Mouse (Mus musculus) splenic B cell, adult 2 months (primary cell): ENCODE results near the gene Samd4b.
A peak's percentile ranks its signal among the peaks of the same experiment; 100 is the strongest.

Source experiments
- DNase-seq: peaks from one replicate; pipeline ENCODE4 v3.0.0-alpha.2; 2011; ENCODE audit warnings: low read depth, low spot score
- H3K27me3 ChIP-seq: 2 replicates; pipeline ENCODE4 v1.6.1; 2012; ENCODE audit warnings: mild to moderate bottlenecking, low read length, moderate library complexity, mixed read lengths; ENCODE audit not compliant: control insufficient read depth, poor library complexity, insufficient read depth, severe bottlenecking
- H3K36me3 ChIP-seq: 2 replicates; pipeline ENCODE4 v1.6.1; 2012; ENCODE audit warnings: mild to moderate bottlenecking, low read length, moderate library complexity, mixed read lengths; ENCODE audit not compliant: control insufficient read depth, poor library complexity, insufficient read depth, severe bottlenecking

Gene Samd4b

DNA sequence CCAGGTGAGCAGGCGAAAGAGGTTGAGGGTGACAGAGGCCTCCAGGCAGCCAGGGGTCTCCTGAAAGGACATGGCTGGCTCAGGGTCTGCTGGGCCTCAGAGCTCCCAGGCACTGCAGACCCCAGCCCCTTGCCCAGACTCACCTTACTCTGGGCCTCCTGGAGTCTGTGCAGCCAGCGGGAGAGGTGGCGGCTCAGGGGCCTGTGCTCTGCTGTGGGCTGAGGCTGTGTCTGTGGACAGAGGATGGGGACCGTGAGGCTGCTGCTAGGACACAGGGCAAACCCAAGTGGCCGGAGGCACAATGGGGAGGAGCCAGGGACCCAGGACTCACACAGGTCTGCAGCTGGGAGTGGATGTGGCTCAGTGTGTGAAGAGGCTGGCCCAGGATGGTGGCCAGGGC is 120.6 kb downstream of the Samd4b start:
- no peak for DNase-seq
- H3K36me3 ChIP-seq: no peaks in the 10 kb centered on the region
- H3K27me3 ChIP-seq: no peaks in the 10 kb centered on the region; the same call in 1 of the 2 replicates

- Histone ChIP-seq H3K36me3 (no peaks in the 10 kb centered on the region), H3K27me3 (no peaks in the 10 kb centered on the region; the same call in 1 of the 2 replicates)
- no peak for DNase-seq
These were observed 121.8 kb downstream of the Samd4b start for GRCm38 (mm10) chr7:28476191-28476590.

DNA sequence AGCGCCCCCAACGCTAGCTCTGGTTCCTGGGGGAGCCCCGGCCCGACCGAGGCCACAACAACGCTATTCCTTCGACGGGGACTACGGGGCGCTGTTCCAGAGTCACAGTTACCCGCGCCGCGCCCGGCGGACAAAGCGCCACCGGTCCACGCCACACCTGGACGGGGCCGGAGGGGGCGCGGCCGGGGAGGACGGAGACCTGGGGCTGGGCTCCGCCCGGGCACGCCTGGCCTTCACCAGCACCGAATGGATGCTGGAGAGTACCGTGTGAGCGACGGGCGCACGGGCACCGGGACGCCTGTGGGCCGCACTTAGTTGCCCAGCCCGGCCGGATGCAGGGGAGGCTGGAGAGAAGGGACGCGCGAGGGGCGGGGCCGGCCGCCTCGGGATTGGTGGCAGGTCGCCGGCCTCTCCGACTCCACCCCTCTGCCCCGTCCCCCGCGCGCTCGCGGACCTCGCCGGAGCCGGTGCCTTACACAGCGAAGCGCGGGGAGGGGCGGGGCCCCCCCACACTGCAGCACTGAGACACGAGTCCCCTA is 130.7 kb downstream of the Samd4b start:
- DNase-seq: no peak
- Histone ChIP-seq H3K36me3 (no peaks in the 10 kb centered on the region), H3K27me3 (no peaks in the 10 kb centered on the region)

GRCm38 (mm10) chr7:28466721-28467212 is 131.2 kb downstream of the Samd4b start:
- no peak for DNase-seq
- Histone ChIP-seq H3K27me3 (no peaks in the 10 kb centered on the region), H3K36me3 (no peaks in the 10 kb centered on the region)

- H3K36me3 ChIP-seq: no peaks in the 10 kb centered on the region
- H3K27me3 ChIP-seq: no peaks in the 10 kb centered on the region
- DNase-seq: peak; percentile 47
These were observed 133.3 kb downstream of the Samd4b start for GRCm38 (mm10) chr7:28464416-28465212.

GRCm38 (mm10) chr7:28462769-28463168 is 135.2 kb downstream of the Samd4b start:
- Histone ChIP-seq H3K36me3 (no peaks in the 10 kb centered on the region), H3K27me3 (no peaks in the 10 kb centered on the region)
- no peak for DNase-seq

DNA sequence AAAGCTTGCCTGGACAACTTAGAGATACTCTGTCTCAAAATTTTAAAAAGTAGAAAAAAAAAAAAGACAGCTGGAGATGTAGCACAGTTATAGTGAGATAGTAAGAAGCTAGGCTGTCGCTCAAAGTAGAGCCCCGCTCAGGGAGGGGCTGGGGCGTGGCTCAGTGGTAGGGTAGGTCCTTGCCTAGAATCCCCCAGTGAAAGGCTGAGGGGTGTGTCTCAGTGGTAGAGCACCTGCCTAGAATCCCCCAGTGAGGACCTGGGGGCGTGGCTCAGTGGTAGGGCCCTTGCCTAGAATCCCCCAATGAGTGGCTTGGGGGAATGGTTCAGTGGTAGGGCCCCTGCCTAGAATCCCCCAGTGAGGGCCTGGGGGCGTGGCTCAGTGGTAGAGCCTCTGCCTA is 137.6 kb downstream of the Samd4b start:
- Histone ChIP-seq H3K27me3 (no peaks in the 10 kb centered on the region), H3K36me3 (no peaks in the 10 kb centered on the region)
- DNase-seq: no peak

- no peaks in the 10 kb centered on the region for H3K36me3 ChIP-seq
- no peak for DNase-seq
- H3K27me3 ChIP-seq: peaks cover 3% of the 10 kb centered on the region; the same call in 1 of the 2 replicates
These were observed 145.5 kb downstream of the Samd4b start for GRCm38 (mm10) chr7:28452361-28453005.

DNA sequence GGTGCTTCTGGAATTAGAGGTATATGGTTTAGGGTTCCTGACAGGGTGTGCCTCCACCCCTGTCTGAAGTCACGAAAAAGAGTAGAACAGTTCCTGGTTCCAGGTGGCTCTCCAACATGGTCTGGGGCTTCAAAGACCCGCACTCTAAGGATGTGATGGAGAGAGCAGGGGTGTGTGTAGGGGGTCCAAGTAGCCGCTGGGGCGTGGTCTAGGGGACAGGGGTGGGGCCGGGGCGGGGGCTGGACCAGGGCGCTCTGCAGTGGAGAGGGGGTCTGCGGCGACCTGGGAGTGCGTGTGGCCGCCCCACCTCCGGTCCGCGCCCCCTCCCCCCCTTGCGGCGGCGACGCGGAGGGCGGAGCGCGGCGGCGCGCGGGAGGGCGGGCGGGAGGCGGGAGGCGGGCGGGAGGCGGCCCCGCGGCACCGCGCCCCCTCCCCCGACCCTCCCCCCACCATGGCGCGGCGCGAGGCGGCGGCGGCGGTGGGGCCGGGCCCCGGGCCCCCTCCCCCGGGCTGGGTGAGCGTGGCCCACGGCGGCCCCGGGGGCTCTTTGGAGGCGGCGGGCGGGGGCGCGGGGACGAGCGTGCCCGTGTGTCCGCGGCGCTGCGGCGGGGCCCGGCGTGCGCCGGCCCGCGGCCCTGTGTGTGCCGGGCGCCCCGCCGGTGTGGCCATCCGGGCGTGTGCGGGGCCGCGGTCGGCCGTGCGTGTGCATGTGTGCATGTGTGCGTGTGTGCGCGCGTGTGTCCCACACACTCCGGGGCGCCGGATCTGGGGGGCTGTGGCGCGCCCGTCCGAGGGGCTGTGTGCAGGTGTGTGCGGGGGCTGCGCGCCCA is 146.2 kb downstream of the Samd4b start, which contains the start of gene Lrfn1:
Lrfn1 (plus strand) TSS at position 450 of the 830 bp plus-strand sequence.
- H3K27me3 ChIP-seq: peaks cover 3% of the 10 kb centered on the region; the same call in 1 of the 2 replicates
- peaks cover under 1% of the 10 kb centered on the region; the same call in 1 of the 2 replicates for H3K36me3 ChIP-seq
- DNase-seq: no peak

GRCm38 (mm10) chr7:28447865-28448820 is 149.8 kb downstream of the Samd4b start:
- peaks cover 17% of the 10 kb centered on the region for H3K36me3 ChIP-seq
- peaks cover 3% of the 10 kb centered on the region; the same call in 1 of the 2 replicates for H3K27me3 ChIP-seq
- DNase-seq: no peak

DNA sequence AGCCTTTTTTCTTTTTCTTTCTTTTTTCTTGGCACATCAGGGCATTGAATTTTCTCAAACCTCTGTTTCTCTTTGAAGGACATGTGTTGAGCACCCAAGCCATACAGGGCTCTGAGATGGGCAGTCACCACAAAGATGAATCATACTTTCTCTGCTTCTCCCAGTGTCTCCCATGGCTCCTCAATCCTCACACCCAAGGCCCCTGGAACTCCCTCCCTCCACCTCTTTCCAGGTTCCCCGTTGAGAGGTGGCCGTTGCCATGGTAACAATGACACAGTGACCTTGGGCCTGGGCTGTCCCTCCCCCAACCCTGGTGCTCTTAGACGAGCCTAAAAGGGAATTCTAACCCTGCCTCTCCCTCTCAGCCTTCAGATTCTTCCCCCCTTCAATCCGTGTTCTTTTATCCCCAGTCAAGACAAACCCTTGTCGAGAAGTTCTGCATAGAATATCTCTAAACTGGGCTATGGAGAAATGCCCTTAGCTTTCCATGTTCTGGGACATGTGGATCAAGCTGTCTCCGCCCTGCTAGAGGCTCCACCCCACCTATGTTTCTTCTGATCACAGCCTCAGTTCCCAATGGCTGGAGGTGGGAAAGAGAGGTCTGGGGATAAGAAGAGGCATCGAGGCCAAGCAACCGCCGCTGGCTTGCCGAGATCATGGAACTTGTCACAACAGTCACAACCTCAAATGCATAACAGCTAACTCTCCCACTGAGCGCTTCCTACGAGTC is 150.7 kb downstream of the Samd4b start:
- Histone ChIP-seq H3K36me3 (peaks cover 18% of the 10 kb centered on the region), H3K27me3 (no peaks in the 10 kb centered on the region; the same call in 1 of the 2 replicates)
- DNase-seq: no peak

DNA sequence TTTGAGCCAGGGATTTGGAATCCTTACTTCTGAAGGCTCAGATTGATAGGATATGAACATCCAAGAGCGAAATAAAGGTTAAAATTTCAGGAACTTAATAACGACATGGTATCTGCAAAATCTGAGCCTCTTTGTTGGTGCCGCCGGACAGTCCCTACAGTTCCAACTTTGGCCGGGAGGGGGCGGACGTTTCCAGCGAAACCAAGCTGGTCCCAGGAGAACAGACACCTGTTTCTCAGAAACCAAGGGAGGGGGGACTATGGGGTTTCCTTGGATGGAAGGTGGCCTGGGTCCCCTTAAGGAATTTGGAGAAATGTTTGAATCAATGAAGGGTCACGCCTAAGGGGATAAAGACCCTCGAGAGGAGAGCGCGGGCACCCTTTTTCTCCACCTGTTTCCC is 151.5 kb downstream of the Samd4b start:
- peak; percentile 83 for DNase-seq
- Histone ChIP-seq H3K27me3 (no peaks in the 10 kb centered on the region; the same call in 1 of the 2 replicates), H3K36me3 (peaks cover 18% of the 10 kb centered on the region)
